In genomic region chr9:57810691-57811090, GRCm38 (mm10) we compare ENCODE assay signal across 27 mouse cellular contexts. TPM values are rescaled to one million over a fixed set of nuclear protein-coding genes. Genes with fewer than 3 reads are reported as not detected.
DNase-seq lines count a peak whose midpoint lies in the region; ATAC-seq and TF ChIP-seq lines count a peak whose summit lies in the region.
"Had no signal": no experiment of that assay in that cellular context is flagged by ENCODE, and none has a peak within 500 bp of the region (broad histone marks: within the 10 kb centered on the region; RNA-seq: fewer than 3 reads in every experiment).

No protein-coding gene starts in this region.

- H3K4me3 ChIP-seq in heart, embryonic 10.5 days: no peak overlapping the region
- no peak overlapping the region for H3K4me3 ChIP-seq in midbrain, embryonic 10.5 days
- H3K4me3 ChIP-seq in midbrain, postnatal 0 days (ENCODE audit: low read depth, low read length): no peak overlapping the region
- H3K4me3 ChIP-seq: embryonic facial prominence, embryonic 10.5 days; embryonic facial prominence, embryonic 15.5 days; forebrain, embryonic 13.5 days; liver, embryonic 12.5 days; stomach, embryonic 15.5 days had no signal

- H3K9me3 ChIP-seq in heart, embryonic 10.5 days: no peaks in the 10 kb centered on the region
- no peaks in the 10 kb centered on the region for H3K9me3 ChIP-seq in midbrain, embryonic 10.5 days (replicated peaks)
- no peaks in the 10 kb centered on the region for H3K9me3 ChIP-seq in midbrain, postnatal 0 days (ENCODE audit: low read length)
- H3K9me3 ChIP-seq: embryonic facial prominence, embryonic 10.5 days; embryonic facial prominence, embryonic 15.5 days; forebrain, embryonic 13.5 days; G1E; liver, embryonic 12.5 days; stomach, embryonic 15.5 days had no signal

- peak overlapping the region; percentile 53; the same call in 1 of the 2 replicates for H3K27ac ChIP-seq in heart, embryonic 10.5 days
- 0 out of 2 replicates have a peak overlapping the region, but pooled peaks have one; percentile 13 for H3K27ac ChIP-seq in midbrain, embryonic 10.5 days (replicated peaks)
- H3K27ac ChIP-seq in midbrain, postnatal 0 days (ENCODE audit: low read depth, low read length): no peak overlapping the region
- H3K27ac ChIP-seq: embryonic facial prominence, embryonic 15.5 days; kidney, postnatal 0 days; liver, embryonic 12.5 days; stomach, embryonic 15.5 days had no signal

- peaks cover 34% of the 10 kb centered on the region for H3K36me3 ChIP-seq in heart, embryonic 10.5 days
- peaks cover 35% of the 10 kb centered on the region for H3K36me3 ChIP-seq in midbrain, embryonic 10.5 days
- no peaks in the 10 kb centered on the region for H3K36me3 ChIP-seq in midbrain, postnatal 0 days (ENCODE audit: insufficient read depth, low read length)
- H3K36me3 ChIP-seq: stomach, embryonic 15.5 days had no signal

- no peaks in the 10 kb centered on the region for H3K27me3 ChIP-seq in heart, embryonic 10.5 days (ENCODE audit: insufficient read depth, poor library complexity, severe bottlenecking)
- H3K27me3 ChIP-seq in midbrain, embryonic 10.5 days (ENCODE audit: low read depth, poor library complexity, severe bottlenecking): no peaks in the 10 kb centered on the region
- H3K27me3 ChIP-seq in midbrain, postnatal 0 days (ENCODE audit: insufficient read depth, low read length): no peaks in the 10 kb centered on the region
- H3K27me3 ChIP-seq: embryonic facial prominence, embryonic 15.5 days; forebrain, embryonic 13.5 days; liver, embryonic 12.5 days; stomach, embryonic 15.5 days had no signal

- intact Hi-C loops in heart, postnatal 25 days (cut with DNase I): no loop called here

- WGBS in heart, embryonic 10.5 days: 72% methylated on average over 3 of the region's 3 CpGs
- WGBS in midbrain, embryonic 10.5 days: 82% methylated on average over 3 of the region's 3 CpGs
- WGBS in midbrain, postnatal 0 days: 84% methylated on average over 3 of the region's 3 CpGs

- no peak for DNase-seq in heart, embryonic 10.5 days (ENCODE audit: low spot score)
- no peak for DNase-seq in heart, postnatal 25 days (ENCODE audit: low spot score)
- peak; percentile 31 for DNase-seq in kidney, adult 11 months
- DNase-seq in kidney, postnatal 10 days: no peak
- no peak for DNase-seq in midbrain, embryonic 10.5 days (ENCODE audit: low spot score)
- no peak for DNase-seq in midbrain, postnatal 0 days (ENCODE audit: low spot score)
- peak; percentile 24 for DNase-seq in kidney, postnatal 14 days
- DNase-seq in thymus, postnatal 10 days (ENCODE audit: low spot score in 2 of 2): no peak
- DNase-seq: adrenal gland, postnatal 10 days; cerebellum, adult 8-10 months; cerebellum, postnatal 25 days; gastrocnemius, postnatal 14 days; layer of hippocampus, postnatal 36 days; left cerebral cortex, postnatal 4 days; liver, postnatal 0 days; lung, postnatal 36 days; right cerebral cortex, postnatal 25 days; thymus, postnatal 25 days had no signal

- no peak overlapping the region for H3K4me2 ChIP-seq in midbrain, postnatal 0 days (ENCODE audit: low read depth, low read length, poor library complexity, severe bottlenecking)
- H3K4me2 ChIP-seq: embryonic facial prominence, embryonic 15.5 days; forebrain, embryonic 13.5 days; heart, embryonic 11.5 days; liver, embryonic 12.5 days; stomach, embryonic 15.5 days had no signal

- no peak overlapping the region for H3K9ac ChIP-seq in midbrain, postnatal 0 days (replicated peaks; ENCODE audit: low read length, poor library complexity, severe bottlenecking)
- H3K9ac ChIP-seq: embryonic facial prominence, embryonic 15.5 days; forebrain, embryonic 13.5 days; liver, embryonic 12.5 days; liver, postnatal 0 days; stomach, embryonic 15.5 days had no signal

- ATAC-seq in midbrain, postnatal 0 days (ENCODE audit: low FRiP score): no peak
- ATAC-seq: forebrain, embryonic 13.5 days; inflammation-experienced regulatory T-cells, adult 6 months; liver, embryonic 12.5 days; liver, postnatal 0 days had no signal

- TF ChIP-seq CTCF in midbrain, postnatal 0 days (IDR thresholded peaks at IDR 0.05): no peak

- peaks cover 100% of the 10 kb centered on the region for H3K4me1 ChIP-seq in heart, embryonic 10.5 days
- peaks cover 88% of the 10 kb centered on the region for H3K4me1 ChIP-seq in midbrain, embryonic 10.5 days
- peaks cover 19% of the 10 kb centered on the region; the same call in 1 of the 2 replicates for H3K4me1 ChIP-seq in midbrain, postnatal 0 days (ENCODE audit: insufficient read depth, low read length)

RNA-seq across cellular contexts. Expression of gene Arid3b, which starts 25.9 kb away (rescaled TPM):
- polyA plus RNA-seq in heart, embryonic 10.5 days (2016; fragmentation: Nextera tagmentation; extraction: Ambion mirVana): 59.7 and 60.2 TPM in 2 replicates
- 1 to 10 TPM; 2.9 to 5.7 TPM for total RNA-seq in heart, postnatal 25 days (2021)
- 40.2 and 41.0 TPM in 2 replicates for polyA plus RNA-seq in midbrain, embryonic 10.5 days (2016; fragmentation: Nextera tagmentation; extraction: Ambion mirVana)
- total RNA-seq in midbrain, postnatal 0 days (2014; rRNA removed): 4.9 and 5.3 TPM in 2 replicates
- polyA plus RNA-seq in midbrain, postnatal 0 days (2015; fragmentation: Nextera tagmentation; extraction: Ambion mirVana): 3.7 and 4.6 TPM in 2 replicates

RNA-seq across cellular contexts. Expression of gene Clk3, which starts 45.0 kb away (rescaled TPM):
- polyA plus RNA-seq in heart, embryonic 10.5 days (2016; fragmentation: Nextera tagmentation; extraction: Ambion mirVana): 70.6 and 79.7 TPM in 2 replicates
- 10 to 100 TPM; 27.6 to 29.2 TPM for total RNA-seq in heart, postnatal 25 days (2021)
- 100 and 106 TPM in 2 replicates for polyA plus RNA-seq in midbrain, embryonic 10.5 days (2016; fragmentation: Nextera tagmentation; extraction: Ambion mirVana)
- 82.1 and 83.7 TPM in 2 replicates for total RNA-seq in midbrain, postnatal 0 days (2014; rRNA removed)
- polyA plus RNA-seq in midbrain, postnatal 0 days (2015; fragmentation: Nextera tagmentation; extraction: Ambion mirVana): 53.4 and 54.3 TPM in 2 replicates

Comparison
In these comparisons a context has a peak if more than half of its experiments do, and no peak if none do; other contexts are left out.
1. DNase-seq: peak in kidney, adult 11 months (single experiment) and kidney, postnatal 14 days (single experiment); none in heart, embryonic 10.5 days (single experiment), heart, postnatal 25 days (single experiment), kidney, postnatal 10 days (single experiment), midbrain, embryonic 10.5 days (single experiment), midbrain, postnatal 0 days (single experiment) and thymus, postnatal 10 days (0 of 2).